Comparison of ENCODE assay signal across 16 mouse cellular contexts in genomic region chr15:9577303-9577702, GRCm38 (mm10). TPM values are rescaled to one million over a fixed set of nuclear protein-coding genes. Genes with fewer than 3 reads are reported as not detected.
DNase-seq lines count a peak whose midpoint lies in the region; ATAC-seq and TF ChIP-seq lines count a peak whose summit lies in the region.
"Had no signal": no experiment of that assay in that cellular context is flagged by ENCODE, and none has a peak within 500 bp of the region (broad histone marks: within the 10 kb centered on the region; RNA-seq: fewer than 3 reads in every experiment).

No protein-coding gene starts in this region.

- no peaks in the 10 kb centered on the region for H3K4me1 ChIP-seq in hindbrain, postnatal 0 days (ENCODE audit: insufficient read depth, low read length)
- no peaks in the 10 kb centered on the region for H3K4me1 ChIP-seq in hindbrain, embryonic 11.5 days (replicated peaks; ENCODE audit: control insufficient read depth, insufficient read depth, low read length)
- H3K4me1 ChIP-seq in lung, postnatal 0 days (ENCODE audit: insufficient read depth, low read depth, low read length) = no peaks in the 10 kb centered on the region
- H3K4me1 ChIP-seq in heart, embryonic 11.5 days (ENCODE audit: control insufficient read depth, insufficient read depth, low read length) = no peaks in the 10 kb centered on the region
- H3K4me1 ChIP-seq: midbrain, embryonic 12.5 days had no signal

- no peak overlapping the region for H3K27ac ChIP-seq in hindbrain, postnatal 0 days
- H3K27ac ChIP-seq in hindbrain, embryonic 11.5 days (ENCODE audit: low read depth, low read length) = no peak overlapping the region
- no peak overlapping the region for H3K27ac ChIP-seq in lung, postnatal 0 days (ENCODE audit: low read length)
- H3K27ac ChIP-seq in heart, embryonic 11.5 days (ENCODE audit: low read depth, low read length) = no peak overlapping the region
- H3K27ac ChIP-seq: heart, adult 2 months; midbrain, embryonic 12.5 days had no signal

- no peak for DNase-seq in hindbrain, postnatal 0 days (ENCODE audit: low spot score)
- no peak for DNase-seq in hindbrain, embryonic 11.5 days (ENCODE audit: low spot score)
- no peak for DNase-seq in lung, postnatal 0 days (ENCODE audit: low spot score)
- DNase-seq in lung, postnatal 25 days (ENCODE audit: low spot score) = no peak
- DNase-seq in T-cell, adult 2 months (ENCODE audit: low spot score) = peak; percentile 75
- peak; percentile 35 for DNase-seq in splenic B cell, adult 2 months (ENCODE audit: low read depth, low spot score)
- DNase-seq: cerebellum, adult 9-10 months; heart, adult 2 months; heart, postnatal 14 days; lung, postnatal 14 days; right cerebral cortex, postnatal 25 days had no signal

- no peak overlapping the region for H3K9ac ChIP-seq in hindbrain, postnatal 0 days (replicated peaks; ENCODE audit: low read length)
- H3K9ac ChIP-seq in hindbrain, embryonic 11.5 days (ENCODE audit: low read depth, low read length) = no peak overlapping the region
- H3K9ac ChIP-seq in lung, postnatal 0 days (replicated peaks; ENCODE audit: low read depth) = no peak overlapping the region
- H3K9ac ChIP-seq in heart, embryonic 11.5 days (ENCODE audit: low read depth, low read length) = no peak overlapping the region
- H3K9ac ChIP-seq: midbrain, embryonic 12.5 days had no signal

- no peaks in the 10 kb centered on the region for H3K36me3 ChIP-seq in hindbrain, postnatal 0 days (ENCODE audit: insufficient read depth, low read length)
- no peaks in the 10 kb centered on the region for H3K36me3 ChIP-seq in hindbrain, embryonic 11.5 days (ENCODE audit: control insufficient read depth, insufficient read depth, low read length)
- H3K36me3 ChIP-seq in lung, postnatal 0 days (ENCODE audit: insufficient read depth, low read length) = no peaks in the 10 kb centered on the region
- H3K36me3 ChIP-seq in splenic B cell, adult 2 months (ENCODE audit: control insufficient read depth, insufficient read depth, low read length, poor library complexity, severe bottlenecking) = no peaks in the 10 kb centered on the region
- no peaks in the 10 kb centered on the region for H3K36me3 ChIP-seq in heart, embryonic 11.5 days (ENCODE audit: control insufficient read depth, insufficient read depth, low read length)
- H3K36me3 ChIP-seq: midbrain, embryonic 12.5 days had no signal

- no peak for ATAC-seq in hindbrain, postnatal 0 days
- no peak for ATAC-seq in hindbrain, embryonic 11.5 days (ENCODE audit: low FRiP score)
- ATAC-seq in lung, postnatal 0 days = no peak
- no peak for ATAC-seq in frontal cortex, adult (ENCODE audit: low TSS enrichment)
- no peak for ATAC-seq in heart, embryonic 11.5 days (replicated peaks; ENCODE audit: insufficient number of reproducible peaks, low FRiP score, low TSS enrichment)

- no peaks in the 10 kb centered on the region for H3K27me3 ChIP-seq in hindbrain, postnatal 0 days (ENCODE audit: insufficient read depth, low read length)
- no peaks in the 10 kb centered on the region for H3K27me3 ChIP-seq in hindbrain, embryonic 11.5 days (ENCODE audit: control insufficient read depth, insufficient read depth, low read length)
- H3K27me3 ChIP-seq in lung, postnatal 0 days (replicated peaks; ENCODE audit: insufficient read depth, low read length) = no peaks in the 10 kb centered on the region
- no peaks in the 10 kb centered on the region for H3K27me3 ChIP-seq in splenic B cell, adult 2 months (ENCODE audit: control insufficient read depth, insufficient read depth, low read length, poor library complexity, severe bottlenecking)
- H3K27me3 ChIP-seq in heart, embryonic 11.5 days (ENCODE audit: control insufficient read depth, insufficient read depth, low read length) = no peaks in the 10 kb centered on the region
- H3K27me3 ChIP-seq: midbrain, embryonic 12.5 days had no signal

- TF ChIP-seq EP300 in lung, postnatal 0 days (IDR thresholded peaks at IDR 0.05) = no peak

- no peak overlapping the region for H3K4me3 ChIP-seq in hindbrain, postnatal 0 days (ENCODE audit: low read length)
- H3K4me3 ChIP-seq in hindbrain, embryonic 11.5 days (ENCODE audit: low read depth, low read length) = no peak overlapping the region
- H3K4me3 ChIP-seq in lung, postnatal 0 days (ENCODE audit: low read depth, low read length) = no peak overlapping the region
- no peak overlapping the region for H3K4me3 ChIP-seq in heart, embryonic 11.5 days (ENCODE audit: low read depth, low read length)
- H3K4me3 ChIP-seq: erythroblast, embryonic 14.5 days; heart, adult 2 months; midbrain, embryonic 12.5 days had no signal

- TF ChIP-seq CTCF in hindbrain, postnatal 0 days (IDR thresholded peaks at IDR 0.05; ENCODE audit: low read depth) = peak; percentile 39
- peak; percentile 27; the same call in 1 of the 2 replicates for TF ChIP-seq CTCF in lung, postnatal 0 days (IDR thresholded peaks at IDR 0.05)

- H3K9me3 ChIP-seq in hindbrain, postnatal 0 days (ENCODE audit: low read length) = no peaks in the 10 kb centered on the region
- H3K9me3 ChIP-seq in hindbrain, embryonic 11.5 days (ENCODE audit: control insufficient read depth, low read length) = no peaks in the 10 kb centered on the region
- no peaks in the 10 kb centered on the region for H3K9me3 ChIP-seq in lung, postnatal 0 days (ENCODE audit: low read length)
- H3K9me3 ChIP-seq in heart, embryonic 11.5 days (replicated peaks; ENCODE audit: control insufficient read depth, low read length) = no peaks in the 10 kb centered on the region
- H3K9me3 ChIP-seq: midbrain, embryonic 12.5 days had no signal

- no peak overlapping the region for H3K4me2 ChIP-seq in hindbrain, postnatal 0 days (ENCODE audit: low read depth, low read length)
- no peak overlapping the region for H3K4me2 ChIP-seq in hindbrain, embryonic 11.5 days (replicated peaks; ENCODE audit: low read depth, low read length)
- H3K4me2 ChIP-seq in lung, postnatal 0 days (replicated peaks; ENCODE audit: low read depth, low read length) = no peak overlapping the region
- no peak overlapping the region for H3K4me2 ChIP-seq in heart, embryonic 11.5 days
- H3K4me2 ChIP-seq: liver, embryonic 11.5 days; midbrain, embryonic 12.5 days had no signal

- WGBS in hindbrain, postnatal 0 days = 90% methylated on average over 4 of the region's 4 CpGs
- WGBS in hindbrain, embryonic 11.5 days = 88% methylated on average over 4 of the region's 4 CpGs
- WGBS in lung, postnatal 0 days = 86% methylated on average over 4 of the region's 4 CpGs
- 80% methylated on average over 4 of the region's 4 CpGs for WGBS in heart, embryonic 11.5 days (ENCODE audit: insufficient replicate concordance)

RNA-seq across cellular contexts. Expression of gene Il7r, which starts 47.3 kb away (rescaled TPM):
- total RNA-seq in hindbrain, postnatal 0 days (2014; rRNA removed) = not detected in 2 replicates
- 0.04 TPM in 1 of 2 replicates, not detected in the other for polyA plus RNA-seq in hindbrain, postnatal 0 days (2015; fragmentation: Nextera tagmentation; extraction: Ambion mirVana)
- 0.04 and 0.31 TPM in 2 replicates for polyA plus RNA-seq in hindbrain, embryonic 11.5 days (2014; fragmentation: Nextera tagmentation; extraction: Ambion mirVana)
- 0.74 and 0.76 TPM in 2 replicates for polyA plus RNA-seq in lung, postnatal 0 days (2015; fragmentation: Nextera tagmentation; extraction: Ambion mirVana)
- polyA plus RNA-seq in heart, embryonic 11.5 days (2014; fragmentation: Nextera tagmentation; extraction: Ambion mirVana) = 0.16 and 0.55 TPM in 2 replicates
- polyA plus RNA-seq: midbrain, embryonic 12.5 days had no signal

Comparison
In these comparisons a context has a peak if more than half of its experiments do, and no peak if none do; other contexts are left out.
1. DNase-seq: peak in T-cell, adult 2 months (single experiment) and splenic B cell, adult 2 months (single experiment); none in hindbrain, postnatal 0 days (single experiment), hindbrain, embryonic 11.5 days (single experiment), lung, postnatal 0 days (single experiment) and lung, postnatal 25 days (single experiment).